Mouse (Mus musculus) cerebellum, adult 2 months (tissue): ENCODE data around the gene Tspan18. TPM values are rescaled to one million over a fixed set of nuclear protein-coding genes. Genes with fewer than 3 reads are reported as not detected.

Experiments
- DNase-seq, 2 experiments: peaks; one replicate each; pipeline ENCODE4 v3.0.0; 2021
- H3K27ac ChIP-seq: fragments of 200-500 bp; 2 replicates; pipeline ENCODE4 v1.5.1; 2012; ENCODE audit warnings: low read length, control low read depth, inconsistent platforms; ENCODE audit not compliant: insufficient read depth
- H3K27me3 ChIP-seq: fragments of 200-500 bp; 2 replicates; pipeline ENCODE4 v1.6.1; 2012; ENCODE audit warnings: inconsistent platforms, mild to moderate bottlenecking, low read length, moderate library complexity; ENCODE audit not compliant: control insufficient read depth, insufficient read depth
- H3K4me1 ChIP-seq: fragments of 200-500 bp; 2 replicates; pipeline ENCODE4 v1.6.1; 2011; ENCODE audit warnings: low read length; ENCODE audit not compliant: control insufficient read depth, insufficient read depth
- H3K4me3 ChIP-seq: fragments of 200-500 bp; replicated peaks from 2 replicates; pipeline ENCODE3; 2011; ENCODE audit warnings: mild to moderate bottlenecking, low read depth, low read length, control low read depth; ENCODE audit not compliant: insufficient read depth
- CTCF ChIP-seq: fragments of 200-500 bp; IDR thresholded peaks from 2 replicates; pipeline ENCODE4 v1.5.1; 2011; ENCODE audit warnings: low read depth, mild to moderate bottlenecking, control low read depth, low read length, moderate library complexity, borderline replicate concordance; ENCODE audit not compliant: insufficient read depth
- POLR2A ChIP-seq: fragments of 200-500 bp; IDR thresholded peaks from 2 replicates; pipeline ENCODE4 v1.6.1; 2011; ENCODE audit warnings: low read length, control low read depth, borderline replicate concordance; ENCODE audit not compliant: insufficient read depth
- WGBS: fragments of 180-500 bp; shearing (Covaris S2); methylation state at CpG from one replicate; pipeline ENCODE4 v1.1.7; 2018; 5-methylcytosine and 5-hydroxymethylcytosine counted together
- polyA plus RNA-seq: library from polyadenylated mRNA; depleted of rRNA; stranded (reverse); fragments of >200 nt; gene quantifications from 2 replicates; pipeline ENCODE4 v1.2.3, GENCODE M21; 2012

The Tspan18 gene
- polyA plus RNA-seq, 1 experiment: 11.3 TPM

DNA sequence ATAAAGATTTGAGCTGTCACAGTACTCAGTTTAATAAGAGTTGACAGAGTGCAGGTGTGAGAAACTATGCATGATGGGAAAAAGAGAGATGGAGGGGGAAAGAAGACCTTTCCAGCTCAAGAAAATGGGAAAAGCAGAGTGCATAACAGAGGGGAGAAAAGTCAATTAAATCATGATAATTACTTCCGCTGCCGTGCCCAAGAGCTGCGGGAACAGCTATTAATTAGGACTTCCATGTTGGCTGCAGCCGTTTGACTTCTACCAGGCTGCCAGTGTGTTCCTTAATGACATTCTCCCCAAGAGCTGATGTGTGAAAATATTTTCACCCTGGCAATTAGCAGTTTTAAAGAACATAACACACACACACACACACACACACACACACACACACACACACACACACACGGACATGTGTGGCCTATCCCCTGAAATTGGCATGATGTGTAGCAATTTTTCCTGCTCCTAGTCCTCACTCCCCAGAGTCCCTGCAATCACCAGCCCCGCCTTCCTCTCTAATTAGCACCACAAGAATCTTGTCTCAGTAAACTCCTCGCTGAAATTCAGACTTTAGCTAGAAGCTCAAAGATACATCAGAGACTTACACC is 67.6 kb downstream of the Tspan18 start:
- H3K4me1 ChIP-seq: peaks cover 13% of the 10 kb centered on the region
- no peak overlapping the region for H3K27ac ChIP-seq
- no peak for TF ChIP-seq CTCF
- H3K27me3 ChIP-seq: no peaks in the 10 kb centered on the region
- no peak overlapping the region for H3K4me3 ChIP-seq
- DNase-seq: no peak
- 66% methylated on average over 7 of the region's 7 CpGs for WGBS

DNA sequence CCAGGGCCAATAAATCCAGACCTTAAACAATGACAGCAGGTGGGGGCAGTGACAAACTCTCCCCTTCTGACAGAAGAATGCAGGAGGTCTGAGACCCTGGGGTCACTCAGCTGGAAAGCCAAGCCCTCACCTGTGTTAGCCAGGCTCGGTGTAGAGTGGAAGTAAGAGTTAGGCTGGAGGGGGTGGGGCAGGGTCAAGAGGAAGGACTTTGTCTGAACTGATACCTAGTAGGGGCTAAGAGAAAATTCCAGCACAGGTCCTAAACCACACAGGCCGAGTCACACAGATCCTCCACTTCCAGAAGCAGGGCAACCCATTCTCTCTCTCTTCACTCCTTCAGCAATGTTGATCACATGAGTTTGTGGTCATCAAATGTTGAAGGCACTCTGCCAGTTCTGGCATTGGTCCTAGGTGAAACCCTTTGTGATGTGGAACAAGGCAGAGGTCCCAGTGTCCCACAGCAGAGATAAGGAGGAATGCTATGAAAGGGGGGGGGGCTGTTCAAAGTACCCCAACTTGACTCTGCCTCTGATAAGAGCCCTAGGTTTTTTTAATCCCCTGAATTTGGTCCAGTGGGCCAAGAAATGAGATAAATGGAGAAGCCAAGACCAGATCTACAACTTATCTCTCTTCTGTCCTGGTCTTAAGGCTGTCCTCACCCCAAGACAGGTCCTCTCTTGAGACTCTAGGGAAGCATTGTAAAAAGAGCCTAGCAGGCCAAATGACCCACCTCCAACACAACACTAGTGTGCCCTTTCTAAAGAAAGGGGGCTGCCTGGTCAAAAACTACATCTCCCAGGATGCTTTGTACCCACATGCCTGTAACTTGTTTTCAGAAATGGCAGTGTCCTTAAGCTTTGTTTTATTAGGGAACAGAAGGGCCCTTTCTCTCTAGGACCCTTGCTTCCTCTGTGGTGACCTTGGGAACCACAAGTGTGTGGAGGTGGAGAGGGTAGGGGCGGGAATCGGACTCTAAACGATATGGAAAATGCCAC is 71.7 kb downstream of the Tspan18 start:
- no peak overlapping the region for H3K4me3 ChIP-seq
- TF ChIP-seq CTCF (no peak), POLR2A (no peak)
- peaks cover 17% of the 10 kb centered on the region for H3K4me1 ChIP-seq
- H3K27me3 ChIP-seq: no peaks in the 10 kb centered on the region
- 93% methylated on average over 5 of the region's 5 CpGs for whole genome bisulfite sequencing
- DNase-seq: no peak
- H3K27ac ChIP-seq: no peak overlapping the region

DNA sequence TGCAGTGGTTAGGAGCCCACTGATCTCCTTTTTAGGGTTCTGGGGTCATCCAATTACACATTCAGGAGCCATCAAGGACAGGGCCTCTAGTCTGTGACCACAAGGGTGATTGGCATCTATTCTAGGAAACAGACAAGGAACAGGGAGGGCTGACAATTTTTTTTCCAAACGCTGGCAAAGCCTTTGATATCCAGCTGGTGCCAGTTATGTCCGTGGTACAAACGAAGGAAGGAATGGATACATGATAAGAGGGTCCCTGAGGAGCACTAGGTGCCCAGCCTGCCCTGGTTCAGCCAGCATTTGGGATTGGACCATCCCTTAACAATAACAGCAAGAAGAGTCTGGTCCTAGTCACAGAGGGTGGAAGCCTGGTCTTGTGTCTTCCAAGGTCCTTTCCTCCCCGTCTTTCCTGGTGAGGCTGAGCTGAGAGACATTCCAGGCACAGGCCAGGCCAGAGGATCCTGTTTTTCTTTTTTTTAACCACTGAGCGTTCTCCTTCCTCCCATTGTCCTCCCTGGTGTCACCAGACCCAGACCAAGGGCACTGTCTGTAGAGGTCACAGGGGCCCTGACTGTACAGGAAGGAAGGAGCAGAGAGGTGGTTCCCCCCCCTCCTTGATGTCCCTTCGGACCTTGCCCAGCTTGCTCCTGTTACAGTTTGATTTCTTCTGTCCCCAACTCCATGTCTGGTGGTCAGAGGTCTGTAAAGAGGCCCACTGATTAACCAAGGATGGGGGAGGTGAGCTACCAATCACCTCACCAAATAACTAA is 72.6 kb downstream of the Tspan18 start:
- 43% methylated on average over 6 of the region's 6 CpGs for WGBS
- no peak for DNase-seq
- no peaks in the 10 kb centered on the region for H3K27me3 ChIP-seq
- H3K4me3 ChIP-seq: no peak overlapping the region
- no peak for TF ChIP-seq CTCF
- TF ChIP-seq POLR2A: no peak
- H3K27ac ChIP-seq: no peak overlapping the region
- peaks cover 21% of the 10 kb centered on the region; the same call in 1 of the 2 replicates for H3K4me1 ChIP-seq

DNA sequence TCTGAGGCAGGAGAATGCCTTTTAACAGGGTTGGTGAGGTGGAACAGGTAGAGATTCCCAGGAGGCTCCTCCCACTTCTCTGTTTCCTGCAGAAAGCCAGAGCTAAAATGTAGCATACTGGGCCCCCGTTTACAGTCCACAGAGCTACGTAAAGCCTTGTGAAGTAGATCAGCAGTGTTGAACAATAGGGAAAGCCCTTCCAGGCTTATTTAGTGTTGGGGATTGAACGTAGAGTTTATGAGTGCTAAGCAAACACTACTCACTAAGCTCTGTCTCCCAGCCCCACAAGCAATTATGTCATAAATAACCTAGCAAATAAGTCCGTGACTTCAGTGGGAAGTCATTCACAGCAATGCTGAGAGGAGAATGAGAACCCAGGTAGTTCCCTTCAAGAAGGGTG is 76.7 kb downstream of the Tspan18 start:
- no peak overlapping the region for H3K4me3 ChIP-seq
- 87% methylated on average over 4 of the region's 4 CpGs for WGBS
- no peak for TF ChIP-seq CTCF
- TF ChIP-seq POLR2A: no peak
- DNase-seq: no peak
- no peaks in the 10 kb centered on the region for H3K27me3 ChIP-seq
- no peak overlapping the region for H3K27ac ChIP-seq
- H3K4me1 ChIP-seq: peaks cover 21% of the 10 kb centered on the region; the same call in 1 of the 2 replicates

DNA sequence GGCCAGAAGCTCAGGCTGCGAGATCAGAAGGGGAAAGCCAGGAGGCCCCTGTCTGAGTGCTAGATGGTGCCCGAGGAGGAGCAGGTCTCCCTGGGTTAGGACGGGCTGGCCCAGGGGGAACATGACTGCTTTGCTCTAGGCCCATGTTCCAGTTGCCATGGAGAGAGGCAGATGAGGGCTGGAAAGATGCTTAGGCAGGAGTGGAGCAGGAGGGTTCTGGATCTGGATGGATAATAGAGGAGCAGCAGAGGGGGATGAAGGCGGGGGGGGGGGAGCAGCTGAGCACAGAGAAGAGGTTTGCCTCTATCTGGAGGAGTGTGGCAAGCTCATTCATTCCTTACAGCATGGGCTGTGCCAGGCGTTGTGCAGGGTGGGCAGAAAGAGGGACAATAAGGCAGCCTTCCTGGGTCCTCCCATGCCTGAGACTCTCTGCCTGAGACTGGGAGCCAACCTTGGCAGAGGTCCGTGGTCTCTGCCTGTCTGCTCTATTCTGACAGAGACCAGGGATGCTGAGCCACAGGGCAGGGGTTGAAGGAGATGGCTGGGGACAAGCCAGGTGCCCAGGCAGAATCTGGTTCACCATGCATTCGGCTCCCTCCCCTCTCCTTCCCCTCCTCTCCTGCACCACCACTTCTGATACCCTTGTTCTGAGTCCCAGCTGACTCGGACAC is 77.4 kb downstream of the Tspan18 start:
- TF ChIP-seq CTCF (no peak), POLR2A (no peak)
- Histone ChIP-seq H3K4me1 (peaks cover 22% of the 10 kb centered on the region), H3K27me3 (no peaks in the 10 kb centered on the region), H3K27ac (no peak overlapping the region), H3K4me3 (no peak overlapping the region)
- DNase-seq: no peak
- 51% methylated on average over 8 of the region's 8 CpGs for WGBS

DNA sequence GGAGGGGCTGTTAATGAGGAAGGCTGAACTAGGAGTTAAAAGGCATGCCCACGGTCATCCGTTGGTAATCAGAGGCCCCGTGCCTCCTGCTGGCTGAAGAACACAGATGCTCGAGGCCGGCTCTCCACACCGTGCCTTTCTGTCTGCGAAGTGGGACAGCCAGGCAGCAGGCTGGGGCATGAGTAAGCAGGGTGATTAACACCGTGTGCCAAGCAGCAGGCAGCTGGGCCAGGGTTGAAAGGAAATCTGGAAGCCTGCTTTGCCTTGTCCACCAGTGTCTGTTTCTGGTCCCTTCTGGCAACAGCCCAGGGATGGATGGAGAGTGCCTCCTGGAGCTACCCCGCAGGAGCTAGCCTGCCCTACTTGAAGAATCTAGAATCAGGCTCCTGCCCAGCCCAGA is 81.9 kb downstream of the Tspan18 start:
- H3K27ac ChIP-seq: no peak overlapping the region
- no peak for TF ChIP-seq POLR2A
- TF ChIP-seq CTCF: no peak
- WGBS: 7% methylated on average over 9 of the region's 9 CpGs
- H3K4me3 ChIP-seq: no peak overlapping the region
- no peaks in the 10 kb centered on the region for H3K27me3 ChIP-seq
- peaks cover 23% of the 10 kb centered on the region for H3K4me1 ChIP-seq
- DNase-seq: peak; percentile 66 to 79

DNA sequence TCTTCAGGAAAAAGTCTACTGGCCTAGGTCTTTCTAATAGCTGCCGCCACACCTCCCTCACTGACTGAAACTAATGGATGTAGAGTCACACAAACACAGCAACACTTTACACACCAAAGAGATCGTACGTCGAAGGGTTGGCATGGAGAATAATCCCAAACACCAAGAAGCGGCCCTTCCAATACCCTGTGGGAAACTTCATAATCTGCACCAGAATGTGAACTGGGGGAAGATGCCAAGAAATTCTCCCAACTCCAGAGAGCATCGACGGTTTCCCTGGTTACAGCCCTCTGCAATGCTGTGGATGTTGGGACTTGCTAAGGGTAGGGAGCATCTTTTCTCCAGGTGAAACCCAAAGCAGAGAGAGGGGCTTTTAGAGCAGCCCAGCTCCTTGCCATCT is 83.7 kb downstream of the Tspan18 start:
- Histone ChIP-seq H3K4me1 (peaks cover 15% of the 10 kb centered on the region), H3K27me3 (no peaks in the 10 kb centered on the region), H3K27ac (no peak overlapping the region), H3K4me3 (no peak overlapping the region)
- WGBS: 76% methylated on average over 7 of the region's 7 CpGs
- DNase-seq: no peak
- no peak for TF ChIP-seq CTCF
- no peak for TF ChIP-seq POLR2A
